27 mouse cellular contexts compared by ENCODE assay signal in genomic region chr4:142452614-142453013, GRCm38 (mm10).
DNase-seq lines count a peak whose midpoint lies in the region; ATAC-seq and TF ChIP-seq lines count a peak whose summit lies in the region.
"Had no signal": no experiment of that assay in that cellular context is flagged by ENCODE, and none has a peak within 500 bp of the region (broad histone marks: within the 10 kb centered on the region; RNA-seq: fewer than 3 reads in every experiment).

No protein-coding gene starts in this region.

- H3K4me3 ChIP-seq in forebrain, embryonic 10.5 days, result peak overlapping the region; percentile 14; the same call in 1 of the 2 replicates
- H3K4me3 ChIP-seq in forebrain, embryonic 16.5 days (replicated peaks; ENCODE audit: low read length), result no peak overlapping the region
- H3K4me3 ChIP-seq in lung, embryonic 16.5 days (ENCODE audit: low read length), result no peak overlapping the region
- no peak overlapping the region for H3K4me3 ChIP-seq in intestine, embryonic 15.5 days (replicated peaks)
- H3K4me3 ChIP-seq in stomach, postnatal 0 days (ENCODE audit: low read depth, low read length), result no peak overlapping the region
- H3K4me3 ChIP-seq: heart, adult 2 months; heart, embryonic 13.5 days; hindbrain, embryonic 10.5 days; limb, embryonic 13.5 days; liver, embryonic 13.5 days had no signal

- peaks cover 15% of the 10 kb centered on the region for H3K27me3 ChIP-seq in forebrain, embryonic 10.5 days (ENCODE audit: poor library complexity, severe bottlenecking)
- no peaks in the 10 kb centered on the region for H3K27me3 ChIP-seq in forebrain, embryonic 16.5 days (replicated peaks; ENCODE audit: control insufficient read depth, insufficient read depth, low read length)
- H3K27me3 ChIP-seq in lung, embryonic 16.5 days (ENCODE audit: control insufficient read depth, insufficient read depth, low read depth, low read length), result no peaks in the 10 kb centered on the region
- no peaks in the 10 kb centered on the region for H3K27me3 ChIP-seq in intestine, embryonic 15.5 days (replicated peaks)
- H3K27me3 ChIP-seq in stomach, postnatal 0 days (ENCODE audit: control insufficient read depth, insufficient read depth, low read length), result no peaks in the 10 kb centered on the region
- H3K27me3 ChIP-seq: limb, embryonic 13.5 days; liver, embryonic 13.5 days had no signal

- H3K9ac ChIP-seq in forebrain, embryonic 16.5 days (replicated peaks; ENCODE audit: low read depth, low read length), result no peak overlapping the region
- peak overlapping the region; percentile 18; the same call in 1 of the 2 replicates for H3K9ac ChIP-seq in lung, embryonic 16.5 days (ENCODE audit: low read length)
- no peak overlapping the region for H3K9ac ChIP-seq in intestine, embryonic 15.5 days
- no peak overlapping the region for H3K9ac ChIP-seq in stomach, postnatal 0 days (ENCODE audit: low read length)
- H3K9ac ChIP-seq: heart, embryonic 13.5 days; limb, embryonic 13.5 days; liver, embryonic 13.5 days had no signal

- no peaks in the 10 kb centered on the region for H3K9me3 ChIP-seq in forebrain, embryonic 10.5 days
- no peaks in the 10 kb centered on the region for H3K9me3 ChIP-seq in forebrain, embryonic 16.5 days (ENCODE audit: control insufficient read depth, low read length)
- no peaks in the 10 kb centered on the region for H3K9me3 ChIP-seq in lung, embryonic 16.5 days (ENCODE audit: control insufficient read depth, low read length)
- H3K9me3 ChIP-seq in intestine, embryonic 15.5 days, result no peaks in the 10 kb centered on the region
- no peaks in the 10 kb centered on the region for H3K9me3 ChIP-seq in stomach, postnatal 0 days (ENCODE audit: control insufficient read depth, low read length)
- H3K9me3 ChIP-seq: heart, embryonic 13.5 days; hindbrain, embryonic 10.5 days; limb, embryonic 13.5 days had no signal

- H3K27ac ChIP-seq in forebrain, embryonic 10.5 days, result peak overlapping the region; percentile 66; the same call in 1 of the 2 replicates
- no peak overlapping the region for H3K27ac ChIP-seq in forebrain, embryonic 16.5 days (ENCODE audit: low read length)
- H3K27ac ChIP-seq in lung, embryonic 16.5 days (ENCODE audit: low read length), result no peak overlapping the region
- no peak overlapping the region for H3K27ac ChIP-seq in intestine, embryonic 15.5 days
- H3K27ac ChIP-seq in stomach, postnatal 0 days (replicated peaks), result no peak overlapping the region
- H3K27ac ChIP-seq: heart, adult 2 months; heart, embryonic 13.5 days; hindbrain, embryonic 10.5 days; liver, embryonic 13.5 days; macrophage had no signal

- WGBS in forebrain, embryonic 10.5 days, result 17% methylated on average over 11 of the region's 11 CpGs
- WGBS in forebrain, embryonic 16.5 days, result 14% methylated on average over 11 of the region's 11 CpGs
- WGBS in lung, embryonic 16.5 days, result 46% methylated on average over 11 of the region's 11 CpGs
- WGBS in intestine, embryonic 15.5 days, result 44% methylated on average over 11 of the region's 11 CpGs
- WGBS in stomach, postnatal 0 days, result 45% methylated on average over 11 of the region's 11 CpGs

- peaks cover 51% of the 10 kb centered on the region for H3K4me1 ChIP-seq in forebrain, embryonic 10.5 days
- H3K4me1 ChIP-seq in forebrain, embryonic 16.5 days (replicated peaks; ENCODE audit: control insufficient read depth, insufficient read depth, low read length), result peaks cover 29% of the 10 kb centered on the region
- H3K4me1 ChIP-seq in lung, embryonic 16.5 days (replicated peaks; ENCODE audit: control insufficient read depth, insufficient read depth, low read length), result peaks cover 13% of the 10 kb centered on the region
- H3K4me1 ChIP-seq in intestine, embryonic 15.5 days (replicated peaks), result 0 out of 2 replicates have a peak, but pooled peaks cover under 1% of the 10 kb centered on the region
- H3K4me1 ChIP-seq in stomach, postnatal 0 days (replicated peaks; ENCODE audit: control insufficient read depth, insufficient read depth), result no peaks in the 10 kb centered on the region
- H3K4me1 ChIP-seq: liver, embryonic 13.5 days had no signal

- DNase-seq in forebrain, embryonic 10.5 days (ENCODE audit: extremely low spot score, low spot score), result no peak
- no peak for DNase-seq in lung, postnatal 10 days
- DNase-seq in stomach, postnatal 0 days (ENCODE audit: low spot score), result peak; percentile 22
- no peak for DNase-seq in retina, embryonic 14.5 days (ENCODE audit: low spot score)
- no peak for DNase-seq in embryo, embryonic 10.5 days (ENCODE audit: low spot score)
- DNase-seq: adrenal gland, postnatal 14 days; cerebellum, adult 11 months; cerebellum, adult 9-10 months; heart, adult 2 months; heart, postnatal 10 days; kidney, postnatal 14 days; liver, embryonic 13.5 days; lung, adult 18-20 months; midbrain, embryonic 14.5 days; right cerebral cortex, postnatal 4 days; thymus, adult 2 months; thymus, postnatal 36 days had no signal

- no peak overlapping the region for H3K4me2 ChIP-seq in forebrain, embryonic 16.5 days (ENCODE audit: low read length)
- no peak overlapping the region for H3K4me2 ChIP-seq in lung, embryonic 16.5 days (ENCODE audit: low read depth, low read length)
- H3K4me2 ChIP-seq in intestine, embryonic 15.5 days (replicated peaks), result no peak overlapping the region
- H3K4me2 ChIP-seq in stomach, postnatal 0 days (replicated peaks; ENCODE audit: low read depth), result no peak overlapping the region
- H3K4me2 ChIP-seq: heart, embryonic 13.5 days; limb, embryonic 13.5 days; liver, embryonic 13.5 days had no signal

- ATAC-seq in forebrain, embryonic 16.5 days, result no peak
- no peak for ATAC-seq in lung, embryonic 16.5 days (ENCODE audit: low read depth)
- ATAC-seq in intestine, embryonic 15.5 days, result peak; percentile 63
- 0 out of 2 replicates have a peak, but pooled peaks have one; percentile 45 for ATAC-seq in stomach, postnatal 0 days (ENCODE audit: low FRiP score, low TSS enrichment)
- ATAC-seq: hindbrain, embryonic 16.5 days; Patski had no signal

- H3K36me3 ChIP-seq in forebrain, embryonic 10.5 days (replicated peaks), result 0 out of 2 replicates have a peak, but pooled peaks cover 1% of the 10 kb centered on the region
- no peaks in the 10 kb centered on the region for H3K36me3 ChIP-seq in forebrain, embryonic 16.5 days (ENCODE audit: control insufficient read depth, insufficient read depth)
- no peaks in the 10 kb centered on the region for H3K36me3 ChIP-seq in lung, embryonic 16.5 days (ENCODE audit: control insufficient read depth, insufficient read depth, low read length)
- H3K36me3 ChIP-seq in intestine, embryonic 15.5 days, result no peaks in the 10 kb centered on the region
- no peaks in the 10 kb centered on the region for H3K36me3 ChIP-seq in stomach, postnatal 0 days (ENCODE audit: control insufficient read depth, insufficient read depth, low read length)
- H3K36me3 ChIP-seq: G1E; heart, embryonic 13.5 days; hindbrain, embryonic 10.5 days; limb, embryonic 13.5 days; liver, embryonic 13.5 days had no signal

- no peak for TF ChIP-seq CTCF in stomach, postnatal 0 days (IDR thresholded peaks at IDR 0.05; ENCODE audit: low read depth)

- no peak for TF ChIP-seq EP300 in stomach, postnatal 0 days (optimal IDR thresholded peaks at IDR 0.05)

Comparison
In these comparisons a context has a peak if more than half of its experiments do, and no peak if none do; other contexts are left out.
1. ATAC-seq: peak in intestine, embryonic 15.5 days (single experiment) and stomach, postnatal 0 days (single experiment); none in forebrain, embryonic 16.5 days (single experiment) and lung, embryonic 16.5 days (single experiment).